Mouse (Mus musculus) olfactory bulb, adult 2 months (tissue): ENCODE data around the gene Atf3. TPM values are rescaled to one million over a fixed set of nuclear protein-coding genes. Genes with fewer than 3 reads are reported as not detected.

ENCODE experiments used
- H3K27ac ChIP-seq: fragments of 200-500 bp; 2 replicates; pipeline ENCODE4 v1.5.1; 2012; ENCODE audit warnings: low read depth, low read length; ENCODE audit not compliant: insufficient read depth
- H3K4me1 ChIP-seq: fragments of 200-500 bp; 2 replicates; pipeline ENCODE4 v1.6.1; 2012; ENCODE audit warnings: low read length; ENCODE audit not compliant: control insufficient read depth, insufficient read depth
- H3K4me3 ChIP-seq: fragments of 200-500 bp; 2 replicates; pipeline ENCODE4 v1.5.1; 2012; ENCODE audit warnings: mild to moderate bottlenecking, low read depth, low read length, moderate library complexity; ENCODE audit not compliant: insufficient read depth
- CTCF ChIP-seq: fragments of 200-500 bp; IDR thresholded peaks from 2 replicates; pipeline ENCODE4 v1.5.1; 2012; ENCODE audit warnings: low read depth, mild to moderate bottlenecking, low read length, moderate library complexity; ENCODE audit not compliant: insufficient read depth
- POLR2A ChIP-seq: fragments of 200-500 bp; IDR thresholded peaks from 2 replicates; pipeline ENCODE4 v1.6.1; 2012; ENCODE audit warnings: mild to moderate bottlenecking, low read depth, low read length, moderate library complexity; ENCODE audit not compliant: insufficient read depth
- WGBS: fragments of 180-500 bp; shearing (Covaris S2); methylation state at CpG from one replicate; pipeline ENCODE4 v1.1.7; 2018; 5-methylcytosine and 5-hydroxymethylcytosine counted together
- polyA plus RNA-seq: library from polyadenylated mRNA; stranded (reverse); fragments of >200 nt; gene quantifications from 2 replicates; pipeline ENCODE4 v1.2.4, GENCODE M21; 2012; ENCODE audit warnings: low replicate concordance; ENCODE audit not compliant: missing spikeins, insufficient read depth, insufficient read length

Gene Atf3
- polyA plus RNA-seq, 1 experiment: not detected

DNA sequence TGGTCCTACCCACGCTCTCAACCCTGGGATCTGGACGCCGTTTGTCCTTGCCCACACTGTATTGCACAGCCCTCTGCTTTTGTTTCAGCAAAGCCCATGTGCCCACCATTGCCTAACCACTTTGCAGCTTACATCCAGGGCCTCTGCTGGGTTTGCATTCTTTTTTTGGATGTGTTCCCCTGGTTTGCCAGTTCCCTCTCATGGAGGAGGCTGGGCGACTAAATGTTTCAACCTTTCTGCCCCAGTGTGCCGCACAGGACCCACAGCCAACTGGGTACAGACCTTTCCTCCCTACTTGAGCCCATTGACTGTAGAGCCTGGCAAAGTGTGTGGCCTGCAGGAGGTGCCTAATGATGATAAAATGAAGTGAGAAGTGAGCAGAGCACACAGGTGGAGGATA, 38.3 kb upstream of the Atf3 start:
- TF ChIP-seq POLR2A (no peak), CTCF (no peak)
- 89% methylated on average over 5 of the region's 5 CpGs for WGBS

GRCm38 (mm10) chr1:191254448-191254847, 36.6 kb upstream of the Atf3 start:
- Histone ChIP-seq H3K4me1 (no peaks in the 10 kb centered on the region), H3K27ac (no peak overlapping the region), H3K4me3 (no peak overlapping the region)
- 63% methylated on average over 5 of the region's 5 CpGs for WGBS
- no peak for TF ChIP-seq CTCF
- no peak for TF ChIP-seq POLR2A

More for the DNA sequence above, 38.3 kb upstream of the Atf3 start:
- Histone ChIP-seq H3K4me1 (no peaks in the 10 kb centered on the region), H3K27ac (no peak overlapping the region), H3K4me3 (no peak overlapping the region)

DNA sequence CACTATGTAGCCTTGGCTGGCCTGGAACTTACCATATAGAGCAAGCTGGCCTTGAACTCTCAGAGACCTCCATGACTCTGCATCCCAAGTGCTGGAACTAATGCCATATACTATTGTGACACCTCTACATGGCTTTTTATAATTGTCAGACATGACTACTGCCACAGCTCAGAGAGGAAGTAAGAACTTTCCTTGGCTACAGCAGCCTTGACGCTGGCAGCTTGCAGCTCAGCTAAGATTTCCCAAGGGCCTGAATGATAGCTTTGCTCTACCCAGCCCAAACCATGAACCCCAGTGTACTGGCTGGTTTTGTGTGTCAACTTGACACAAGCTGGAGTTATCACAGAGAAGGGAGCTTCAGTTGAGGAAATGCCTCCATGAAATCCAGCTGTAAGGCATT, 35.8 kb upstream of the Atf3 start:
- 79% methylated on average over 1 of the region's 1 CpGs for WGBS

DNA sequence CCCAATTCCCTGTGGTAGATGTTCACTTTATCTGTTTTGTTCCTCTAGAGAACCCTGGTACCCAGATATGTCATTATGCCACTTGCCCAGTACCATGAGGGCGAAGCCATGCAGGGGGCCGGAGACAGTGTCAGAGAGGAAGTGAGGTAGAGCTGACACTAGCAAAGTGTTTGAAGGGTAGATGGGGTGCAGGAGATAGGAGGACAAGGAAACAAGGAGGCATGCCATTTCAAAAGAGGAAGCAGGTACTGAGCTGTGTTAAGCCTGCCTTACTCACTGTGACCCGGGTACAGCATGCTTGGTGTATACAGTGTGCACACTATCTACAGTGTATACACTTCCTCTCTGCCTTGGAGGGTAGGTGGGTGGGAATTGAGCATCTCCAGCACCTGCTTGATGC, 32.1 kb upstream of the Atf3 start:
- TF ChIP-seq POLR2A (no peak), CTCF (no peak)
- H3K4me3 ChIP-seq: no peak overlapping the region
- WGBS: 92% methylated on average over 3 of the region's 3 CpGs
- H3K27ac ChIP-seq: no peak overlapping the region
- H3K4me1 ChIP-seq: no peaks in the 10 kb centered on the region

More for the DNA sequence above, 35.8 kb upstream of the Atf3 start:
- TF ChIP-seq CTCF (no peak), POLR2A (no peak)
- Histone ChIP-seq H3K4me1 (no peaks in the 10 kb centered on the region), H3K27ac (no peak overlapping the region), H3K4me3 (no peak overlapping the region)

GRCm38 (mm10) chr1:191248423-191248822, 30.6 kb upstream of the Atf3 start:
- H3K4me3 ChIP-seq: no peak overlapping the region

GRCm38 (mm10) chr1:191247561-191247960, 29.7 kb upstream of the Atf3 start:
- Histone ChIP-seq H3K27ac (no peak overlapping the region), H3K4me1 (no peaks in the 10 kb centered on the region), H3K4me3 (no peak overlapping the region)
- no peak for TF ChIP-seq CTCF
- WGBS: 98% methylated on average over 1 of the region's 1 CpGs

More at GRCm38 (mm10) chr1:191248423-191248822, 30.6 kb upstream of the Atf3 start:
- no peak for TF ChIP-seq POLR2A
- WGBS: 61% methylated on average over 1 of the region's 1 CpGs
- H3K4me1 ChIP-seq: no peaks in the 10 kb centered on the region
- no peak overlapping the region for H3K27ac ChIP-seq

DNA sequence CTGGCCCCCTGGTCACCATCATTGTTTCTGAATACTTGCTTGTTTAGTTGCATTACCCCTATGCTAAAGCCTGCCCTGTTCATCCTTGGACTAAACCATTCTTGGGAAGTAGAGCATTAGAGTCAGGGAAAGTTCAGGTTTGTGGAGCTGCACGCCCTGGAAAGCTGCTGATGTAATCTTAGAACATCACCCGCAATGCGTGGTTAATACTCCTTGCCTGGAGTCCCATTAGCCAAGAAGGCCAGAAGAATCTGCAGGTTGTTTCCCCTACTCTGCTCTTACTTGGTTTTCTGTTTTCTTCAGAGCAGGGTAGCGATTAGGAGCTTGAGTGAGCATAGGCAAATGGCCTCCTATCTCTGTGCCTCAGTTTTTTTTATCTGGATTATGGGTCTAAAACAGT, 26.0 kb upstream of the Atf3 start:
- Histone ChIP-seq H3K4me1 (no peaks in the 10 kb centered on the region), H3K4me3 (no peak overlapping the region), H3K27ac (no peak overlapping the region)
- TF ChIP-seq CTCF (no peak), POLR2A (no peak)
- 97% methylated on average over 4 of the region's 4 CpGs for WGBS

DNA sequence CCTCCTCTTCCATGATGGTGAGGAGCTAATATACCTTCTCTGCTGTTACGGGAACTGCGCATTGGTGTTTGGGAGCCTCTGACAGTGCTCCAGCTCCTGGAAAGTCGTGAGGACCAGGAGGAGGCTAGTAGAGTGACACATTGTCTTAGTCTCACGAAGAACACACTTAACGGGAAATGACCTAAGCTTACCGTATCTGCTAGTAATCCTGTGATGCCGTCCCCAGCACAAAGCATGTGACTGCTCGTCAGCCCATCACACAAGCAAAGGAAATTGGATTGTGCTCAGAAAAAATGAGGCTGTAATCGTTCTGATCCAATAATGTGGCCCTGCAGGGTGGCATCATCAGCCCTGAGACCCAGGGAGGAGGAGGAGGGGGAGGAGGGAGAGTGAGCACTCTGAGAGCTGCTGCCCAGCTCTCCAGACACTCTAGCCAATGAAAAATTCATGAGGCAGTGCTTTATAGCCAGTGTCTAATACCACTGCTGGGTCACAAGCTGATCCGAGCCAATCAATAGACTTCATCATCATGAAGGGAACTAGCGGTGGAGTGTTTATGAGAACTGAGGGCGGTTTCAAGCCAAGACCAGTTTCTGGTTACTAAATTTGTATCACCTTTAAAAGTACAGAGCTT, 24.3 kb upstream of the Atf3 start:
- H3K4me1 ChIP-seq: no peaks in the 10 kb centered on the region
- 52% methylated on average over 12 of the region's 12 CpGs for WGBS
- TF ChIP-seq CTCF (no peak), POLR2A (no peak)
- no peak overlapping the region for H3K27ac ChIP-seq
- no peak overlapping the region for H3K4me3 ChIP-seq

- Histone ChIP-seq H3K4me1 (no peaks in the 10 kb centered on the region), H3K27ac (no peak overlapping the region), H3K4me3 (no peak overlapping the region)
- TF ChIP-seq POLR2A: no peak
- TF ChIP-seq CTCF: no peak
- 86% methylated on average over 1 of the region's 1 CpGs for WGBS
Measured at GRCm38 (mm10) chr1:191241574-191241973, 23.7 kb upstream of the Atf3 start.

- Histone ChIP-seq H3K4me3 (no peak overlapping the region), H3K27ac (no peak overlapping the region), H3K4me1 (no peaks in the 10 kb centered on the region)
- WGBS: 88% methylated on average over 4 of the region's 4 CpGs
- no peak for TF ChIP-seq CTCF
- TF ChIP-seq POLR2A: no peak
Measured at GRCm38 (mm10) chr1:191239602-191240001, 21.8 kb upstream of the Atf3 start.
